Mouse (Mus musculus) ES-E14 (cell line): ENCODE measurements around the gene Mllt10. TPM values are rescaled to one million over a fixed set of nuclear protein-coding genes. Genes with fewer than 3 reads are reported as not detected.

Experiments
- DNase-seq: peaks from one replicate; pipeline ENCODE4 v3.0.0-alpha.2; 2013; ENCODE audit warnings: low read depth, low spot score
- H3K27ac ChIP-seq: 2 replicates; pipeline ENCODE4 v1.5.1; 2012; ENCODE audit warnings: low read depth, mild to moderate bottlenecking, low read length, moderate library complexity, mixed read lengths; ENCODE audit not compliant: poor library complexity, insufficient read depth, severe bottlenecking
- H3K36me3 ChIP-seq: 2 replicates; pipeline ENCODE4 v1.6.1; 2012; ENCODE audit warnings: mild to moderate bottlenecking, low read length, moderate library complexity, mixed read lengths; ENCODE audit not compliant: control insufficient read depth, poor library complexity, insufficient read depth, severe bottlenecking
- H3K4me1 ChIP-seq, 2 experiments: fragments of 150-350 bp in 1 of 2; sonication (generic) in 1 of 2; 2 replicates each; pipeline ENCODE4 v1.6.1; 2012; ENCODE audit warnings: low read length in 2 of 2, mild to moderate bottlenecking in 1 of 2, mixed read lengths in 1 of 2; ENCODE audit not compliant: control insufficient read depth in 2 of 2, insufficient read depth in 2 of 2, poor library complexity in 1 of 2
- H3K4me3 ChIP-seq, 2 experiments: fragments of 150-350 bp in 1 of 2; sonication (generic) in 1 of 2; 2 replicates each; pipeline ENCODE4 v1.5.1; 2012; ENCODE audit warnings: low read length in 2 of 2, low read depth in 1 of 2, mild to moderate bottlenecking in 1 of 2, mixed read lengths in 1 of 2; ENCODE audit not compliant: insufficient read depth in 1 of 2, poor library complexity in 1 of 2, severe bottlenecking in 1 of 2
- H3K9ac ChIP-seq: 2 replicates; pipeline ENCODE4 v1.6.1; 2012; ENCODE audit warnings: low read depth, mild to moderate bottlenecking, low read length, mixed read lengths; ENCODE audit not compliant: poor library complexity, insufficient read depth, severe bottlenecking
- H3K9me3 ChIP-seq: fragments of 150-350 bp; sonication (generic); 2 replicates; pipeline ENCODE4 v1.6.1; 2012; ENCODE audit warnings: low read depth, mild to moderate bottlenecking, low read length; ENCODE audit not compliant: control insufficient read depth, insufficient read depth
- CHD2 ChIP-seq: IDR thresholded peaks from 2 replicates; pipeline ENCODE4 v1.6.1; 2014; ENCODE audit warnings: mild to moderate bottlenecking, low read depth, low read length, inconsistent platforms
- HCFC1 ChIP-seq: IDR thresholded peaks from 2 replicates; pipeline ENCODE4 v1.6.1; 2012; ENCODE audit warnings: low read length, inconsistent platforms, borderline replicate concordance; ENCODE audit not compliant: insufficient read depth
- MAFK ChIP-seq: IDR thresholded peaks from 2 replicates; pipeline ENCODE4 v1.6.1; 2014; ENCODE audit warnings: mild to moderate bottlenecking, low read depth, low read length, inconsistent platforms; ENCODE audit not compliant: insufficient read depth
- ZC3H11A ChIP-seq: IDR thresholded peaks from 2 replicates; pipeline ENCODE4 v1.6.1; 2012; ENCODE audit warnings: low read depth, mild to moderate bottlenecking, inconsistent platforms, low read length, borderline replicate concordance
- ZNF384 ChIP-seq: IDR thresholded peaks from 2 replicates; pipeline ENCODE4 v1.6.1; 2012; ENCODE audit warnings: low read depth, low read length, inconsistent platforms
- in situ Hi-C, 2 experiments: fragments of 600-800 bp; cut with MboI; formaldehyde crosslinking; loops; one replicate each; pipeline ENCODE4 v1.15.1; 2025; ENCODE audit warnings: low sequenced_read_pairs in 2 of 2, inconsistent platforms in 1 of 2; ENCODE audit not compliant: unreplicated experiment in 2 of 2
- total RNA-seq: library from RNA; depleted of rRNA; stranded (reverse); fragments of 300-350 nt; gene quantifications from 2 replicates; pipeline ENCODE4 v1.2.3, GENCODE M21; 2012

Gene Mllt10
- total RNA-seq, 1 experiment, result 40.7 TPM

DNA sequence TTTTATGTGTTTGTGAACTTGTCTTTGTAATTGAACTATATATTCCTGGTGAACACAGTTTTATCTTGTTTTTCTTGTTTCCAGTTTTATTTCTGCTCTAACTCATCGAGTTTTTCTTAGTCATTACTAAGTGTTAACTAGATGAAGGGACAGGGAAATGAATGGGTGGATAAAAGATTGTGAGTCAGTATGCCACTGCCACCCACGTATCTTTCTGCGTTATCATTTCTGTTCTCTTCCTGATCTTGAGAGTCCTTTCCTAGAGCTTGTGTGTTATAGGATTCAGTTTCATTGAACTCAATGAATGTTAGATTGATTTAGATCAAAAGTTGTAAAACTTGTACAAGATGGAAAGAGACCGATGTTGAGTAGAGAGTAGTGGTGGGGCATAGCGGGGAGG lies 125.3 kb downstream of the Mllt10 start:
- Histone ChIP-seq H3K9ac (no peak overlapping the region), H3K27ac (no peak overlapping the region), H3K4me3 (no peak overlapping the region), H3K4me1 (no peaks in the 10 kb centered on the region), H3K36me3 (peaks cover 6% of the 10 kb centered on the region), H3K9me3 (no peaks in the 10 kb centered on the region)
- TF ChIP-seq HCFC1 (no peak), CHD2 (no peak), MAFK (no peak), ZC3H11A (no peak), ZNF384 (no peak)
- DNase-seq, result no peak
- in situ Hi-C loops, result no loop called here

DNA sequence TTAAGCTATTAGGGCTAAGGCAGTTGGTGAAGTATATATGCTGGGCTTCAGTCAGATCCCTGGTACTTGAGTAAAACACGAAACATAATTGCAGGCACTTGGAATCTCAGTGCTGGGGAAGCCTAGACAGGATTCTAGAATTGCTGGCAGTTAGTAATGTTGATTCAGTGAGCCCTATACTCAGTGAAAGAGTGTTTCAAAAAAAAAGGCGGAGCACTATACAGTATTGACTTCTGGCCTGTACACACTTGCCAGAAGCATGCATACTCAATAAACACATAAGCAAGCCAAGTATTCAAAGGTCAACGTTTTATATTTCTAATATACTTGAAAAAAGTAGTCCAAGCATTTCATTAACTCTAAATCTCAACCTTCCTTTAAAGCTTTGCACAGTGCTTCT lies 126.6 kb downstream of the Mllt10 start:
- no peak overlapping the region for H3K27ac ChIP-seq
- peaks cover 6% of the 10 kb centered on the region for H3K36me3 ChIP-seq
- H3K9ac ChIP-seq, result no peak overlapping the region
- peaks cover 2 to 4% of the 10 kb centered on the region in 2 experiments; a peak in 2 of 4 replicates for H3K4me1 ChIP-seq
- TF ChIP-seq ZNF384, result no peak
- no peak for TF ChIP-seq HCFC1
- TF ChIP-seq CHD2, result no peak
- no peak for TF ChIP-seq MAFK
- no peak for TF ChIP-seq ZC3H11A
- in situ Hi-C loops, result no loop called here
- H3K4me3 ChIP-seq, result no peak overlapping the region
- DNase-seq, result no peak
- H3K9me3 ChIP-seq, result no peaks in the 10 kb centered on the region

- peaks cover 4% of the 10 kb centered on the region for H3K36me3 ChIP-seq
- no peaks in the 10 kb centered on the region for H3K9me3 ChIP-seq
- no peak overlapping the region for H3K4me3 ChIP-seq
- in situ Hi-C loops, result no loop called here
- no peak overlapping the region for H3K9ac ChIP-seq
- peaks cover 2 to 4% of the 10 kb centered on the region in 2 experiments; a peak in 2 of 4 replicates for H3K4me1 ChIP-seq
- H3K27ac ChIP-seq, result no peak overlapping the region
- no peak for DNase-seq
- TF ChIP-seq ZC3H11A (no peak), HCFC1 (no peak), CHD2 (no peak), MAFK (no peak), ZNF384 (no peak)
Observed at GRCm38 (mm10) chr2:18183079-18183478, 128.0 kb downstream of the Mllt10 start.

GRCm38 (mm10) chr2:18188367-18188766 lies 133.3 kb downstream of the Mllt10 start:
- peaks cover 2 to 4% of the 10 kb centered on the region in 2 experiments; a peak in 2 of 4 replicates for H3K4me1 ChIP-seq
- in situ Hi-C loops, result no loop called here
- no peak overlapping the region for H3K9ac ChIP-seq
- DNase-seq, result no peak
- TF ChIP-seq ZNF384, result no peak
- no peak for TF ChIP-seq MAFK
- no peak for TF ChIP-seq CHD2
- TF ChIP-seq ZC3H11A, result no peak
- no peak for TF ChIP-seq HCFC1
- H3K27ac ChIP-seq, result no peak overlapping the region
- H3K36me3 ChIP-seq, result peaks cover 2% of the 10 kb centered on the region
- no peaks in the 10 kb centered on the region for H3K9me3 ChIP-seq
- H3K4me3 ChIP-seq, result no peak overlapping the region

DNA sequence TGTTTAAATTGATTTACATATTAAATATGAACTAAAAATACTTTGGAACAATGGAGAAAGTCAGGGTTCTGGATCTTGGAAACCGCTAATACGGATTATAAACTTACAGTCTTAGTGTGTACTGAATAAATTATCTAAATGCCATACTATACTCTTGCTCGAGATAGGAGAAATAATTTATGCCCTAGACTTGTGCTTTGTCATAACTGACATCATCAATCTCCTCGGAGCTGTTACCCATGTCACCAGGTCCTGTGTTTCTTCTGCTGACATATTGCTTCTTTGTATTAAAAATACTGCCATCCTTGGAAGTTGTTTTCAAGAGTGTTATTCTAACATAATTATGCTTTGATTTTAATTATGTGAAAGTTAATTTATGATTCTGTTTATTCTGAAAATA lies 140.2 kb downstream of the Mllt10 start:
- Histone ChIP-seq H3K4me1 (no peaks in the 10 kb centered on the region), H3K27ac (no peak overlapping the region), H3K4me3 (no peak overlapping the region), H3K9me3 (no peaks in the 10 kb centered on the region), H3K9ac (no peak overlapping the region), H3K36me3 (peaks cover 7% of the 10 kb centered on the region)
- in situ Hi-C loops, result no loop called here
- DNase-seq, result no peak
- TF ChIP-seq ZNF384 (no peak), HCFC1 (no peak), CHD2 (no peak), MAFK (no peak), ZC3H11A (no peak)
